Mouse (Mus musculus) heart, postnatal 4 days (tissue): ENCODE measurements around the gene Zfp651. TPM values are rescaled to one million over a fixed set of nuclear protein-coding genes. Genes with fewer than 3 reads are reported as not detected.
A peak's percentile ranks its signal among the peaks of the same experiment; 100 is the strongest.

ENCODE experiments used
- DNase-seq: peaks from one replicate; pipeline ENCODE4 v3.0.0; 2021
- total RNA-seq, 2 experiments: library from RNA; stranded (reverse); gene quantifications; 2 replicates each; pipeline ENCODE4 v1.2.3; 2021

The Zfp651 gene
- total RNA-seq: 10 to 100 TPM; 75.6 to 81.6 TPM

DNA sequence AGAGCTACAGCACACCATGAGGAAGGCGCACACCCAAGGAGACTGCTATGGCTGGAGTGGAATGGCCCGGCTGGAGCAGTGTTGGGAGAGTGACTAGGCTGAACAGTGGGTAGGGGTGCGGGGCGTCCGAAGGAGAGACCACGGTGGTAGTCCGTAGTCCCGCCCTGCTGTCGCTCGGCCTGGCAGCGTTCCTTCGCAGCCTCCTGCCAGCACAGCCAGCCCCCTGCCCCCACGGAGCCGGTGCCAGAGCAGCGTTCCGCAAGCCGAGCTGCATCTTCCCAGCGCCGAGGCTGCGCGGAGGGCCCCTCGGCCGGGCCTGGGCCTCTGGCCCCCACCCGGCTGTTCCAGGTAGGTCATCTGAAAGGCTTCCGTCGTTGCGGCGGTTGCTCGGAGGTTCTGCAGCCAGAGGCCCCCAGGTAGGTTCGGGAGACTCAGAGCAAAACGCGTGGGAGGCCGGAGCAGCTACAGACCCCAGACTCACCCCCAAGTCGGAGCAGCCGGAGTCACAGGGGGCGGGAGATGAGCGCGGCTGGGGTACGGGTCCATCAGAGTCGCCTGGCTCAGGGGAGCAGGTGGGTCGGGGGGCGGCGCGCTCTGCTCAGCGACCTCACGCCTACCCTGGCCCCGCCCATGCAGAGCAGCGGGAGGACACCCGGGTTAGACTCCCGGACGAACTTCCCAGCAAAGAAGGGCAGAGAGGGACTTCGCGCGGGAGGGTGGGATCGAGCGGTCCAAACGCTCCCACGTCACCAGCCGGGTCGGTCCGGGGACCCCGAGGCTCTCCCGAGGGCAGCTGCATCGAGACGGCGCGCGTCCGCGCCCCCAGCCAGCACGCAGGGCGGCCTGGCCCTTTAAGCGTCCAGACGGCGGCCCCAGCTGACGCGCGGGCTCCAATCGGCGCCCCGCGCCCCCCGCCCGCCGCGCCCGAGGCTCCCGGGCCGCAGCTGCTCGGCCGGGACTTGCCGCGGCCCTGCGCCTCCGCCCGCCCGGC, at the start of gene Zfp651:
Gene Zfp651, plus strand, starts transcription at position 240 of the 991 bp plus-strand sequence.
- peak; percentile 80 for DNase-seq

GRCm38 (mm10) chr9:121709898-121710583, 49.1 kb upstream of the Zfp651 start, which contains the start of gene Ss18l2:
Gene Ss18l2 (plus strand): TSS chr9:121710329.
- DNase-seq: peak; percentile 99

- DNase-seq: no peak
These were observed 48.5 kb upstream of the Zfp651 start for GRCm38 (mm10) chr9:121710584-121710975.

GRCm38 (mm10) chr9:121717048-121717447, 42.1 kb upstream of the Zfp651 start:
- DNase-seq: no peak

GRCm38 (mm10) chr9:121718070-121718705, 40.9 kb upstream of the Zfp651 start:
- no peak for DNase-seq

- DNase-seq: peak; percentile 98
These were observed 40.3 kb upstream of the Zfp651 start, which contains the start of gene Nktr for GRCm38 (mm10) chr9:121718792-121719318. Gene Nktr (plus strand): TSS chr9:121719169.

GRCm38 (mm10) chr9:121719347-121720331, 39.5 kb upstream of the Zfp651 start:
- DNase-seq: peak; percentile 68

DNA sequence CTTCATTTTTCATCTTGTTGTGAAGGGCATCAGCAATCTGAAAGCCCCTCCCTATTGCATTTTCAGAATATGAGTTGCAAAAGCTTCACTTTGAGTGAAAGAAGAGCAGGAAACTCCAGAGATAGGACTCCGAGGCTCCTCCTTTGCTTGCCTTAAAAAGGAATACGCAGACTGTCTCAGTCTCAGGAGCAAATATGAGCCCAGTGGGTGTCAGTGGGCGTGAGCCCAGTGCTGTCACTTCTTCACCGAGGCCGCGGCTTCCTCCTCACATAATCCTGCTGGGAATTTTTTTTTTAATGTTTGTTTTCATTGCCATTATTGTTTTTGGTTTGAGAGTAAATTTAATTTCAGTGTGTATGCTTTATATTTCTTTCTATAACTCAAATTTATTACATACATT, 18.6 kb upstream of the Zfp651 start:
- DNase-seq: no peak

- no peak for DNase-seq
These were observed 18.0 kb upstream of the Zfp651 start for GRCm38 (mm10) chr9:121741168-121741567.

DNA sequence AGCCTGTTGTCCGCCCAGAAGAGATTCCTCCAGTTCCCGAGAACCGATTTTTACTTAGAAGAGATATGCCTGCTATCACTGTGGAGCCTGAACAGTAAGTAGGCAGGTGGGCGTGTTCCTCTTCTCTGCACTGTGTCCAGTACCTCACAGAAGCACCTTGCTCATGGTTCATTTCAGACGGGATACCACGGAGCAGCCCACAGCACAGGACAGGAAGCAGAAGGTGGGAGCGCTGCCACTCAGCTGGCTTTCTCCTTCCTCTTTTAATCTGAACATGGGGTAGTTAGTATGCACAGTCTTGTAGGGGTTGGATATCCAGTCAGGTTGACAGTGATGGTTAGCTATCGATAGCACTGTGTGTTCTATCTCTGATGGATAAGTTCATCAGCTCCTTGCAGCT, 15.1 kb upstream of the Zfp651 start:
- DNase-seq: no peak

GRCm38 (mm10) chr9:121752774-121753173, 6.4 kb upstream of the Zfp651 start:
- no peak for DNase-seq

- no peak for DNase-seq
These were observed 4.5 kb upstream of the Zfp651 start for GRCm38 (mm10) chr9:121754624-121755023.

- DNase-seq: no peak
These were observed 2.3 kb upstream of the Zfp651 start for GRCm38 (mm10) chr9:121756785-121757184.

DNA sequence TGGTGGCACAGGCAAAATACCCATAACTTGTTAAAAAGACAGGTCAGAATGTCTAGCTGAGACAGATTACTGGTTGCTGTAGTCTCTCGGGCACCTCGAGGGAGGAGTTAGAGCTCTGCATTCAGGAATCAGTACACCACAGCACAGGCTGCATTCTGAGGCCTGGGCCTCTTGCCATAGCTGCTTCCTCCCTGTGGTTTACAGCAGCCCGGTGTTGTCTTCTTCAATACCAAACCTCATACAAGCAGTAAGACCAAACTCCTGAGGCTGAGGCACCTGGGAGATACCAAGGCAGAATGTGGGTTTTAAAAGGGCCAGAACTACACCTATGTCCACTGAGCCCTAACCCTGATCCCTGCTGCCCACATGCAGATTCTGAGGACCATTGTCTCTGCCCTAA, 1.7 kb upstream of the Zfp651 start:
- DNase-seq: no peak

DNA sequence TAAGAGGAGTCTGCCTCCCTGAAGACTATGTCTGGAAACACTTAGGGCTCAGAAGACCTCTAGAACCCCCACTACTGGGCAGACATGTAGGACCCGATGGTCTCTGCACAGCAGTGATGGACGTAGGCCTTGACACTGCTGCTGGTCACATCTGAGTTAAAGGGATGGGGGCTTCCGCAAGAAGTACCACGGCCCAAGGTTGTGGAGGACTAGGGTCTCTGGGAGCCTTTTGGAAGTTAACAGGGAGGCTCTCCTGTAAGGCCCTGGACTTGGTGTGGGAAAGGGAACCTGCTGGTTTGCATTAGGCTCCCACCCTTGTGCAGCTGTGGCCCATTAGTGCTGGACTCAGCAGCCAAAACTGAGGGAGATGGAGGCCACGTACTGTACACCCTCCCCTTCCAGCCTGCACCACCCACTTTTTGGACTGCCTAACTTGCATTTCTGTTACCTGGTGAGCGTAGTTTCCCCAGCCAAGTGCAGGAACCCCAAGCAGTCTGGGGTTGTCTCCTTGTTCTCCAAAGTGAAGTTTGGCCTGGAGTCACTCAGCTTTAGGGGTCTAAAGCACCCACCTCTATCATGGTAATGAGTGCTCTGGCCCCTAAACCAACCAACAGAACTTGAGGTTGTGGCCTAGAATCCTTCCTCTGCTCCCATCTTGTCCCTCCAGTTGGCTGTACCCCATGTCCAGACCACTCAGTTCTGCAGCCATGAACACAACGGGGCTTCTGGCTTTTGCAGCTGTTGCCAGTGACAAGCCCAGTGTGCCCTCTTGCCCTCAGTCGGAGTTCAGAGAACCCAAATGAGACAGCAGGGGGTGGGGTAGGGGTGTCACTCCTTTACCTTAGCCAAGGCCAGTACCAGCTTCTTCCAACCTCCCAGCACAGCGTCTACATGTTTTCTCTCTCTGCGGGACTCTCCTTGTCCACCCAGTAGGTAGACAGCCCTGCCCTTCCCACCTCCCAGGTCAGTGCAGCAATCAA, 1.0 kb upstream of the Zfp651 start:
- DNase-seq: no peak

- DNase-seq: peak; percentile 90
These were observed 1.4 kb downstream of the Zfp651 start for GRCm38 (mm10) chr9:121760271-121761090.

GRCm38 (mm10) chr9:121761091-121761665, 2.0 kb downstream of the Zfp651 start:
- DNase-seq: no peak

- peak; percentile 16 for DNase-seq
These were observed 2.7 kb downstream of the Zfp651 start for GRCm38 (mm10) chr9:121761787-121762186.

DNA sequence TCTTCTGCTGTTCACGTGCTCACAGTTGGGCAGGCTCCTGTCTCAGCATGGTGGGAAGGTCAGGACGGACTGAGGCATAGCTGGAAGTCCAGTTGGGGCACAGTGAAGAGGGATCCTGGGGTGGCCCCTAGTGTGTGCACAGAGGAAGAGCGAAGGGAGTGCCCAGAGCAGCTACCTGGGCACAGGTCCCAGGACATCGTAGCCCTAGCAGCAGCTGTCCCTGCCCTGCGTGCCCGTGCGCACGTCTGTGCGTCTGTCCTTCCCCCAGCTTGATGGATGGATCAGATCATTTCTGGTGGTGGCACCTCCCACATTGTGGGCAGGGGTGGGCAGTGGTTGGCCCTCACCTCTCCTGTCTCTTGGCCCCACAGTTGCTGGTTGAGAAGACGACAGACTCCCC, 3.1 kb downstream of the Zfp651 start:
- peak; percentile 17 for DNase-seq
